Mouse (Mus musculus) G1E (cell line): ENCODE measurements around the gene Rnf216.

Source experiments
- CTCF ChIP-seq: IDR thresholded peaks from 2 replicates; pipeline ENCODE4 v1.5.1; 2012; ENCODE audit warnings: low read depth, low read length, inconsistent platforms, mixed read lengths
- GATA1 ChIP-seq: IDR thresholded peaks from 2 replicates; pipeline ENCODE4 v1.6.1; 2012; ENCODE audit warnings: borderline replicate concordance, low read length, inconsistent platforms, mixed read lengths
- GATA2 ChIP-seq: IDR thresholded peaks from 2 replicates; pipeline ENCODE4 v1.6.1; 2012; ENCODE audit warnings: low read depth, low read length, inconsistent platforms, borderline replicate concordance
- POLR2AphosphoS5 ChIP-seq: IDR thresholded peaks from 2 replicates; pipeline ENCODE4 v1.6.1; 2012; ENCODE audit warnings: low read depth, low read length, inconsistent platforms; ENCODE audit not compliant: insufficient replicate concordance
- TAL1 ChIP-seq: conservative IDR thresholded peaks from 2 replicates; pipeline ENCODE4 v1.6.1; 2012; ENCODE audit warnings: low read depth, low read length, inconsistent platforms, mixed read lengths

- TF ChIP-seq CTCF (no peak), TAL1 (no peak), POLR2AphosphoS5 (no peak), GATA1 (no peak), GATA2 (no peak)
These were observed 148.1 kb downstream of the Rnf216 start for GRCm38 (mm10) chr5:142964650-142965049.
